Mouse (Mus musculus) kidney, adult 11 months (tissue): ENCODE data around the gene Ndufb10.
"Not testable (repeated sequence)": the region's sequence is repeated elsewhere in the genome, so short reads cannot be mapped to it uniquely, and the experiment has no call there.

Experiments
- DNase-seq: peaks from one replicate; pipeline ENCODE4 v3.0.0; 2022

Gene Ndufb10

GRCm38 (mm10) chr17:24733434-24734050 is 9.3 kb upstream of the Ndufb10 start:
- DNase-seq = no peak

DNA sequence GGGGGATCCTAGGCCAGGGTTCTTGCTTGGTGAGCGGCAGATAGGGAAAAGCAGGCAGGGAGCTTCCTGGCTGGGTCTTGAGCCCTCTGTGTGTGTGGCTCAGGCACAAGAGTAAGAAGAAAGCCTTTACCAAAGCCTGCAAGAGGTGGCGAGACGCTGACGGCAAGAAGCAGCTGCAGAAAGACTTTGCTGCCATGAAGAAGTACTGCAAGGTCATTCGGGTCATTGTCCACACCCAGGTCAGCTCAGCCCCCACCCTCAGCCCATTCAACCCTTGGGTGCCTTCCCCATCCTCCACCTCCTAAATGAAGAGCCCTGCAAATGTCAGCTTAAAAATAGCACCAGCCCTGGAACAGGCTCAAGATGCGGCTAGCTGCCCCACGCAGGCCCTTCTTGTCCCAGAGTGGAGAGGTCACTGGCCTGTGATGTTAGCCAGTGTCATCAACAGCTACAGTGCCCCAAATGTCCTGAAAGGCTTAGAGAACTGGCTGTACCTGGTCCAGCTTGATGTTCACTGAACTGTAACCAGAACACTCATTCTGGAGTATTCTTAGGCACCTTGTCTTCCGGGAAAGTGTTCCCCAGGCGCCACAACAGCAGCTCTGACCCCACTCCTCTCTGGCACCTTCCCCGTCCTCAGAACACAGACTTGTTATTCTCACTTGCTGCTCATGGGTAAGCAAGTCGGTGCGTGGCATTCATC is 8.1 kb upstream of the Ndufb10 start:
- DNase-seq = no peak

GRCm38 (mm10) chr17:24730787-24731186 is 6.5 kb upstream of the Ndufb10 start:
- no peak for DNase-seq

GRCm38 (mm10) chr17:24729067-24729466 is 4.8 kb upstream of the Ndufb10 start:
- DNase-seq = no peak

DNA sequence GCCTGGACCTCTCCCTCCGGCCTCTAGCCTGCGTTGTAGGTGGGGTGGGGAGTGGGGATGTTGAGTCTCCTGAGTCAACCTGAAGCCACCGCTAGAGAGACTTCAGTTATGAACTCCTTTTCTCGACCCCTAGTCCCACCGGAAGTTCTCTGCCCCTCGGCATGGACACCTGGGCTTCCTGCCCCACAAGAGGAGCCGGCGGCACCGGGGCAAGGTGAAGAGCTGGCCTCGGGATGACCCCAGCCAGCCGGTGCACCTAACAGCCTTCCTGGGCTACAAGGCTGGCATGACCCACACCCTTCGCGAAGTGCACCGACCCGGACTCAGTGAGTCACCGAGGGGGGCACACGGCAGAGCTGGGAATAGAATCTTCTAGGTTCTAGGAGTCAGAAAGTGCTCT is 3.9 kb upstream of the Ndufb10 start:
- no peak for DNase-seq

- no peak for DNase-seq
These were observed 3.3 kb upstream of the Ndufb10 start, which contains the start of gene Rpl3l for GRCm38 (mm10) chr17:24727618-24728017. Gene Rpl3l (plus strand): TSS chr17:24727820.

- DNase-seq = no peak
These were observed 1.5 kb upstream of the Ndufb10 start for GRCm38 (mm10) chr17:24725637-24726390.

- no peak for DNase-seq
These were observed 447 bp downstream of the Ndufb10 start for GRCm38 (mm10) chr17:24723881-24724180.

- DNase-seq = no peak
These were observed 977 bp downstream of the Ndufb10 start for GRCm38 (mm10) chr17:24723122-24723880.

DNA sequence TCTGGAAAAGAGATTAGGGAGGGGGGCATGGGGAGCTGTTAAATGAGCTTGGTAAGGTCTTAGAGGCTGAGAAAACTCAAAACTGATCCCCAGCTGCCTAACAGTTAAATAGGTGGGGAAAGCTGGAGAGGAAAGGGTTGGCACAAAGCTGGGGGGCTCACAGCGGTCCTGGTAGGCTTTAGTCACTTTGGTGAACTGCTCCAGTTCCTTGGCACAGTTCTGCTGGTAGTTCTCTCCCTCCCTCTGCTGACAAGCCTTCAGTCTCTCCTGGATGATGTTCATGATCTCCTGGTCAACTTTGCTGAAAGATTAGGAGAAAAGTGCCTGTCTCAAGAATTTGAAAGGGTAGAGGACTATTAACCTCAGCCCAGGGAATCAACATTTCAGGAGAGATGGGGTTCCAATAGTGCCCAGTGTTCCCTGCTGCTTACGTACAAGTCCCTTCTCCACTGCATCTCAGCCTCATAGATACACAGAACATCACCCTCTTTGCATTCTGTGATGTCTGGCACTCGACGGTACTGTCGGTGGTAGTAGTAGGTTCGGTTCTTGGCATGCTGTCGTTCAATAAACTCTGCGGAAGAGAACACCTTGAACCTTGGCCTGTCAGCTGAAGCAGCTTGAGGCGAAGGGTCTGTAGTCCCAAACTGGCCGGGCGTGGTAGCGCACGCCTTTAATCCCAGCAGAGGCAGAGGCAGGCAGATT is 1.9 kb downstream of the Ndufb10 start:
- no peak for DNase-seq

DNA sequence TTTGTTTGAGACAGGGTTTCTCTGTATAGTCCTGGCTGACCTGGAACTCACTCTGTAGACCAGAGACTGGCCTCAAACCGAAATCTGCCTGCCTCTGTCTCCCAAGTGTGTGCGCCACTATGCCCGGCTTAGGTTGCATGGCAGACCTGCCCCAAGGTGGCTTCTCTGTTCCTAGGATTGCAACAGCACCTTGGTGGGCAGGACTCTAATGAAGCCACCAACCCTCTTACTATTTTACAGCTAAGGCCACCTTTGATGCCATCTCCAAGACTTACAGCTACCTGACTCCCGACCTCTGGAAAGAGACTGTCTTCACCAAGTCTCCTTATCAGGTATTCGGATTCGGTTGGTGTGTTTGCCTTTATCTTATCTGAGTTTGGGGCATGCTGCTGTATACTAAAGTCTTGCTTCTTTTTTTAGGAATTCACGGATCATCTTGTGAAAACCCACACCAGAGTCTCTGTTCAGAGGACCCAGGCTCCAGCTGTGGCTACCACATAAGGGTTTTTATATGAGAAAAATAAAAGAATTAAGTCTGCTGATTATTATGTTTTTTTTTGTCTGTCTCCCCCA is 2.8 kb downstream of the Ndufb10 start:
- not testable (repeated sequence) for DNase-seq

- not testable (repeated sequence) for DNase-seq
These were observed 3.7 kb downstream of the Ndufb10 start for GRCm38 (mm10) chr17:24720616-24721015.

DNA sequence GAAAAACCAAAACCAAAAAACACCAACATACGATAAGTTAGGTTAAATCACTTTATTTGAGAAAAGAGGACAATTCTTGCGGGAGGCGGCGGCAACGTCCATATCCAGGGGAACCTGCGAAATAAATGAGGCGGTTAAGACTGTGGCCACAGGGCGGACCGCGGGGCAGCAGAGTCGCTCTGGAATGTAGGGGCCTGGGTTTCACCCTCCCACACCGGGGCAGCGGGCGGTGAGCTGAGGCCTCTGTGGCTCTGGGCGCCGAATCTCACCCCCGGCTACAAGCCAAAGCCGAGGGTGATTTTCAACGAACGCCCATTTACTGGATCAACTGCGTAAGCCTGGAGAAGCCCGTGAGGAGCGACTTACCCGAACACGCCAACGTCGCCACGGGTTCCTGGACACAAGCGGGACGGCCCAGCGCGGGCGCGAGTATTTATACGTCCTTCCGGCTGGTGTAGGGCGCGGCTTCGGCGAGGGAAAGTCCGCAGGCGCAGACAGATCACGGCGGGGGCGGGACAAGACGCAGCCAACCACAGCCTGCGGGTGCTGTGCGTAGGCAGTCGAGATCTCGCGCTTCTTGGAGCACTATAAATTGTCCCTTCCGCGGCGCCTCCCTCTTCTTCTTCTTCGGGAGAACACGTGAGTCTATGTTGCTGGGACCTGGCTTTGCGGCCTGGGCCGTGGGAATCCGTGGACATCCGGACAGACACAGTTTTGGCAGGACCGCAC is 4.6 kb downstream of the Ndufb10 start:
- DNase-seq = peak; percentile 98

DNA sequence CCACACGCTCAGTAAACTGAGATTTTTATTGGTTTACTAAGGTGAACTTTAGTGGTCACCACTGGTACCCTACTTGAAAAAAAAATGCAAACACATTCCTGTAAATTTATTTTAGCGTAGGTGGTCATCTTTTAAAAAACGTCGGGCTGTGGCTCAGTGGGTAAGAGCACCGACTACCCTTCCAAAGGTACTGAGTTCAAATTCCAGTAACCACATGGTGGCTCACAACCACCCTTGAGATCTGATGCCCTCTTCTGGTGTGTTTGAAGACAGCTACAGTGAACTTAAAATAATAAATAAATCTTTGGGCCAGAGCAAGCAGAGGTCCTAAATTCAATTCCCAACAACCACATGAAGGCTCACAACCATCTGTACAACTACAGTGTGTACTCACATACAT is 5.3 kb downstream of the Ndufb10 start:
- DNase-seq = not testable (repeated sequence)

DNA sequence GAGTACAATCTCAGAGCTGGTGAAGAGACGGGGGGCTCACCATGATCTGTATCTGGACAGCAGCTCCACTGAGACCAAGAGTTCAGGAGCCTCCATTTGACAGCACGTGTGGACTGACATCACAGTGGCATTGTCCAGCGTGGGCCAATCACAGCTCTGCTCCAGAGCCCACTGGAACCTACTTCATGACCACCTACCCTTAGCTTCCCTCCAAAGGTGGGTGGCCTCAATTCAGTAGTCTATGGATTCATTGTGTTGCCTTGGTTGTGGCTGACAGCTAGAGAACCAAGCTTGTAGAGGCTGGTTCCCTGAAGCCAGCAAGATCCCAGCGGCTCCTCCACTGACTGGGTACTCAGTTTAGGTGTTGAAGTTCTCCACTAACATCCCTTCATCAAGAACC is 6.3 kb downstream of the Ndufb10 start, which contains the start of the genes Rnf151 and Rps2:
Rnf151 (minus strand) TSS at position 121 of the 400 bp plus-strand sequence.
Rps2 (plus strand) TSS at position 174 of the 400 bp plus-strand sequence.
- no peak for DNase-seq

GRCm38 (mm10) chr17:24716166-24716682 is 8.1 kb downstream of the Ndufb10 start:
- no peak for DNase-seq

DNA sequence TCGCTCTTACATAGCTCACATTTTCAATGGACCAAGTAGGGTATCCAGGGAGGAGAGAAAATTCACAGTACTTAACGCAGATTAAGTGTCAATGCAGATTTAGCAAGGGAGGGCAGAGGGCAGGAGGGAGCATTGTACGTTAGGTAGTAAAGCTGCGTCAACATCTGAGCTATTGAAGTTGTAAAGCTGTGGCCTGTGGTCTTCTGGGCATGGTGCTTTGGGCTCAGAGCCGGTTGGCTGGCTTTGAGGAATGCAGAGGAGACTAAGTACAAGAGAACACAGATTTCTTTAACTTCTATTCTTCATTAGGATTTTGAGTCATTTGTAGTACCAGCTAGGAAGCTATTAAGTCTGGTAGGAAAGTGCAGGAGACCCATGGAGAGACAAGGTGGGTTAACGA is 8.7 kb downstream of the Ndufb10 start:
- DNase-seq = no peak

DNA sequence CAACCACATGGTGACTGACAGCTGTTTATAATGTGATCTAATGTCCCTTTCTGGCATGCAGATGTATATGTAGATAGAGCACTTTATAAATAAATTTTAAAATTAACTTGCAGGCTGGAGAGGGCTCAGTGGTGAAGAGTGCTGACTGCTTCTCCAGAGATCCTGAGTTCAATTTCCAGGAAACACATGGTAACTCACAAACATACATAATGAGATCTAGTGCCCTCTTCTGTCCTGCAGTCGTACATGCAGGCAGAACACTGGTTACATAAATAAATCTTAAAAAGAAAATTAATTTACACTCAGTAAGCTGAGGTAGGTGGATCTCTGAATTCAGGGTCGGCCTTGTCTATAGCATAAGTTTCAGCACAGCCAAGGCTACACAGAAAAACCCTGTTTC is 15.6 kb downstream of the Ndufb10 start:
- DNase-seq = no peak

- DNase-seq = no peak
These were observed 16.4 kb downstream of the Ndufb10 start for GRCm38 (mm10) chr17:24707801-24708425.

GRCm38 (mm10) chr17:24706982-24707800 is 17.1 kb downstream of the Ndufb10 start, which contains the start of gene Tbl3:
Gene Tbl3 (minus strand): TSS chr17:24707660.
- peak; percentile 91 for DNase-seq
